Mouse (Mus musculus): ENCODE data around the gene Tst.

DNA sequence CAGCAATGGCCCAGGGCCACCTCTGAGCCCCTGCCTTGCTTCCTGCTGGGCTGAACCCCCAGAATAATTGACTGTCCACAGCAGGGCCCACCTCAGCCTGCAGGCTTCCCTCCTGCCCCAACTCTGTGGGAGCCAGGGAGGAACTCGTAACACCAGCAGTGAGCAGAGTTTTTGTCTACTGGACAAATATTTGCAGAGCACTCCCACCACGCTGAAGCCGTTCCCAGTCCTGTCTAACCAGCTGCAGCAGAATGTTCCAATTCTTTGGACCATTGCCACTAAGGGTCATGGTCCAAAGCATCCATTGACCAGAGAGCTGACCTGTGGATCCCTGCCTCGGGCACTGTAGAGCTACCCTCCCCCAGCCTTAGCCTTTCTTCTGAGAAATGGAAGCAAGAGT is 11.2 kb upstream of the Tst start:
- TF ChIP-seq CTCF (IDR thresholded peaks at IDR 0.05; ENCODE audit: borderline replicate concordance, insufficient read depth, low read depth, low read length), result no peak
- no peak for TF ChIP-seq POLR2A (IDR thresholded peaks at IDR 0.05; ENCODE audit: borderline replicate concordance, insufficient read depth, low read length)

All from cerebellum, adult 2 months (tissue).